Mouse (Mus musculus) cortical plate, adult 2 months (tissue): ENCODE results near the gene Wwtr1. TPM values are rescaled to one million over a fixed set of nuclear protein-coding genes. Genes with fewer than 3 reads are reported as not detected.

Source experiments
- H3K27ac ChIP-seq: fragments of 200-500 bp; 2 replicates; pipeline ENCODE4 v1.5.1; 2012; ENCODE audit warnings: low read length, control low read depth, inconsistent platforms; ENCODE audit not compliant: insufficient read depth
- H3K4me1 ChIP-seq: fragments of 200-500 bp; 2 replicates; pipeline ENCODE4 v1.6.1; 2011; ENCODE audit warnings: low read length; ENCODE audit not compliant: control insufficient read depth, insufficient read depth
- H3K4me3 ChIP-seq: fragments of 200-500 bp; 2 replicates; pipeline ENCODE4 v1.5.1; 2011; ENCODE audit warnings: mild to moderate bottlenecking, low read length, control low read depth; ENCODE audit not compliant: insufficient read depth
- CTCF ChIP-seq: fragments of 200-500 bp; IDR thresholded peaks from 2 replicates; pipeline ENCODE4 v1.5.1; 2011; ENCODE audit warnings: mild to moderate bottlenecking, control low read depth, low read length; ENCODE audit not compliant: insufficient read depth; ENCODE audit errors: extremely low read depth
- POLR2A ChIP-seq: fragments of 200-500 bp; IDR thresholded peaks from 2 replicates; pipeline ENCODE4 v1.6.1; 2011; ENCODE audit warnings: mild to moderate bottlenecking, low read length, control low read depth; ENCODE audit not compliant: insufficient read depth; ENCODE audit errors: extremely low read depth
- polyA plus RNA-seq: library from polyadenylated mRNA; depleted of rRNA; stranded (reverse); fragments of >200 nt; gene quantifications from 2 replicates; pipeline ENCODE4 v1.2.3, GENCODE M21; 2012

The Wwtr1 gene
- polyA plus RNA-seq, 1 experiment = 11.6 TPM

GRCm38 (mm10) chr3:57527154-57527553, 48.6 kb downstream of the Wwtr1 start:
- no peak overlapping the region for H3K27ac ChIP-seq
- H3K4me1 ChIP-seq = no peaks in the 10 kb centered on the region
- H3K4me3 ChIP-seq = no peak overlapping the region
- TF ChIP-seq CTCF = no peak
- TF ChIP-seq POLR2A = no peak

GRCm38 (mm10) chr3:57523093-57523492, 52.6 kb downstream of the Wwtr1 start:
- Histone ChIP-seq H3K27ac (no peak overlapping the region), H3K4me1 (no peaks in the 10 kb centered on the region), H3K4me3 (no peak overlapping the region)
- TF ChIP-seq POLR2A (no peak), CTCF (no peak)

- Histone ChIP-seq H3K27ac (no peak overlapping the region), H3K4me1 (no peaks in the 10 kb centered on the region), H3K4me3 (no peak overlapping the region)
- no peak for TF ChIP-seq POLR2A
- TF ChIP-seq CTCF = no peak
Measured at GRCm38 (mm10) chr3:57521876-57522275, 53.8 kb downstream of the Wwtr1 start.

GRCm38 (mm10) chr3:57519995-57520394, 55.7 kb downstream of the Wwtr1 start:
- H3K4me3 ChIP-seq = no peak overlapping the region
- TF ChIP-seq POLR2A (no peak), CTCF (no peak)
- H3K27ac ChIP-seq = no peak overlapping the region
- H3K4me1 ChIP-seq = no peaks in the 10 kb centered on the region

GRCm38 (mm10) chr3:57516146-57516545, 59.6 kb downstream of the Wwtr1 start:
- H3K4me1 ChIP-seq = peaks cover 3% of the 10 kb centered on the region; the same call in 1 of the 2 replicates
- H3K4me3 ChIP-seq = no peak overlapping the region
- no peak overlapping the region for H3K27ac ChIP-seq
- TF ChIP-seq CTCF (no peak), POLR2A (no peak)

- H3K4me1 ChIP-seq = peaks cover 3% of the 10 kb centered on the region; the same call in 1 of the 2 replicates
- TF ChIP-seq POLR2A = no peak
- TF ChIP-seq CTCF = no peak
- H3K4me3 ChIP-seq = no peak overlapping the region
- no peak overlapping the region for H3K27ac ChIP-seq
Measured at GRCm38 (mm10) chr3:57515044-57515443, 60.7 kb downstream of the Wwtr1 start.

GRCm38 (mm10) chr3:57511816-57512586, 63.7 kb downstream of the Wwtr1 start:
- Histone ChIP-seq H3K4me1 (peaks cover 3% of the 10 kb centered on the region; the same call in 1 of the 2 replicates), H3K4me3 (0 out of 2 replicates have a peak overlapping the region, but pooled peaks have one; percentile 0), H3K27ac (peak overlapping the region; percentile 74; the same call in 1 of the 2 replicates)
- TF ChIP-seq CTCF = no peak
- no peak for TF ChIP-seq POLR2A

GRCm38 (mm10) chr3:57509945-57510675, 65.6 kb downstream of the Wwtr1 start:
- Histone ChIP-seq H3K4me1 (peaks cover 3% of the 10 kb centered on the region; the same call in 1 of the 2 replicates), H3K4me3 (no peak overlapping the region), H3K27ac (no peak overlapping the region)
- no peak for TF ChIP-seq CTCF
- no peak for TF ChIP-seq POLR2A

- Histone ChIP-seq H3K4me3 (no peak overlapping the region), H3K4me1 (peaks cover 2% of the 10 kb centered on the region), H3K27ac (no peak overlapping the region)
- TF ChIP-seq POLR2A (no peak), CTCF (no peak)
Measured at GRCm38 (mm10) chr3:57505991-57506390, 69.7 kb downstream of the Wwtr1 start.
